Mouse (Mus musculus): ENCODE data around the gene Duxbl1. TPM values are rescaled to one million over a fixed set of nuclear protein-coding genes. Genes with fewer than 3 reads are reported as not detected.

The Duxbl1 gene
- polyA plus RNA-seq (2012; rRNA removed), result 17.3 and 17.5 TPM in 2 replicates

DNA sequence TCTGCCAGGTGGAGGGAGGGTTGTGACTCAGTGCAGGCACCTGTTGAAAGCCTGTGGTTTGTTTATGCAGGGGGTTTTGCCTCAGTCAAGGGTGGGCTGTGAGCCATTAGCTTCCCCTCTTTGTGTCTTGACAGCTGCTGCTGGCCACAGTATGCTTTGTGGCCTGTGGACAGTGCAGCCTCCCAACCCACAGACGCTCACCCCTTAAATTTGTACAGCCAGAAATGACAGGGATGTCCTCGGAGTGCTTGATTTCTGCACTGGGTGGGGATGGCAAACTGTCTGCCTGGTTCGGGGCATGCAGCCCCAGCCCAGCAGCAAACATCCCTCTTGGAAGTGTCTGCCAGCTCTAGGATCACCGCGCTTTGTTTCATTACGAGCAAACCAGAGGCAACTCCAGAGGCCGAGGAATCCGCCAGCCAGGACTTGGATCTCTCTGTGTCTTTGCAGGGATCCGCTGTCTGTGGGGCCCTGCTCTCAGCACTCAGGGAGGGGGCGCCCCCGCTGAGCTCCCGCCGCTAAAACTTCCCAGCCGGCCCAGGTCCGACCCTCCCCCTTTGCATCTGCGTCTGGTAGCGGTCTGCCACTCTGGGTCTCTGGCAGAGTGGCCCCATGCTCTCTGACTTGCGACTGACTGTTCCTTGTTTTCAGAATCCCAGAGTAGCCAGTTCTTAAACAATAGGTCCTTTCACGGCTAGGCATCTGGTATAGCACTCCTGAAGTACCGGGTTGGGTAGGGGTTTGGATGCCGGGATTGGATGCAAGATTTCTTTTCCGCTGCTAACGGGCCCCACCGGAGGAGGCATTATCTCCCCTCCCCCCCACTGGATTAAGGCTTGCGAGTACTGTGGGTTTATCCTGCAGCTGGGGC is at the start of gene Duxbl1:
Gene Duxbl1 (plus strand): TSS at position 207 of the 871 bp plus-strand sequence.

DNA sequence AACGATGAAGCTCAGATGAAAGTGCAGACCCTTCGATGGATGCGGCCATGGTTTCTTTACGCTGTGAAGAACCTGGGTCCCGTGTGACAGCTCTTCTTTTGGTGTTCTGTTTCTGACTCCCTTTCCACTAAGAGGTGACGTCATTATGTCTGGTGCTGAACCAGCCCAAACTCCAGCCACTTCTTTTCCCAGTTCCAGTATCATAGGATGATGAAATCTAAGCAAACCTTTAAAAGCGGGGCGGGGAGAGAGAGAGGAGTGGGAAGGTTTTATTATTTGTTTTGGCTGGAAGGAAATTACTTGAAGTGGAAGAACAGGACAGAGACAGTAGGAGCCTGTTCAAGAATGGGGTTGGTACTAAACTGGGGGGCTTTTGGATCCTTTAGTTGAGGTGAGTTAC is 40.4 kb upstream of the Duxbl1 start, which contains the start of gene Cphx1:
Gene Cphx1 (plus strand): TSS at position 301 of the 400 bp plus-strand sequence.

Other genes starting within 250 kb of the Duxbl1 start
- gene Zcchc24, start 209.5 kb upstream of the Duxbl1 start, polyA plus RNA-seq (2012; rRNA removed), result 14.6 and 29.2 TPM in 2 replicates
- 2.9 and 4.5 TPM in 2 replicates for gene Anxa11, start 136.4 kb upstream of the Duxbl1 start, polyA plus RNA-seq (2012; rRNA removed)
- not detected in 2 replicates for gene Plac9a, start 75.5 kb upstream of the Duxbl1 start, polyA plus RNA-seq (2012; rRNA removed)
- 0.94 and 2.0 TPM in 2 replicates for gene Tmem254a, start 50.9 kb upstream of the Duxbl1 start, polyA plus RNA-seq (2012; rRNA removed)
- gene Cphx1, start 40.3 kb upstream of the Duxbl1 start, polyA plus RNA-seq (2012; rRNA removed), result not detected in 2 replicates
- 1.1 and 1.2 TPM in 2 replicates for gene Gm9780, start 64.1 kb downstream of the Duxbl1 start, polyA plus RNA-seq (2012; rRNA removed)
- gene Tmem254c, start 88.8 kb downstream of the Duxbl1 start, polyA plus RNA-seq (2012; rRNA removed), result 0.07 and 1.7 TPM in 2 replicates
- not detected in 2 replicates for gene Cphx2, start 102.9 kb downstream of the Duxbl1 start, polyA plus RNA-seq (2012; rRNA removed)
- not detected in 2 replicates for gene Cphx3, start 103.7 kb downstream of the Duxbl1 start, polyA plus RNA-seq (2012; rRNA removed)
- gene Duxbl2, start 139.8 kb downstream of the Duxbl1 start, polyA plus RNA-seq (2012; rRNA removed), result not detected in 2 replicates
- gene Plac9b, start 203.9 kb downstream of the Duxbl1 start, polyA plus RNA-seq (2012; rRNA removed), result 0.81 and 3.7 TPM in 2 replicates
- 9.1 and 16.7 TPM in 2 replicates for gene Tmem254b, start 228.5 kb downstream of the Duxbl1 start, polyA plus RNA-seq (2012; rRNA removed)

Measured in central nervous system, embryonic 11.5 days (tissue).